Mouse (Mus musculus) retina, postnatal 7 days (tissue): Measurements from ENCODE around the gene Shbg.

Experiments
- DNase-seq: peaks from one replicate; pipeline ENCODE4 v3.0.0-alpha.2; 2012; ENCODE audit warnings: low read depth, low spot score

Gene Shbg

GRCm38 (mm10) chr11:69565131-69565530 is 52.6 kb downstream of the Shbg start:
- no peak for DNase-seq
